Mouse (Mus musculus): ENCODE results near the gene Olfr1411.

The Olfr1411 gene

DNA sequence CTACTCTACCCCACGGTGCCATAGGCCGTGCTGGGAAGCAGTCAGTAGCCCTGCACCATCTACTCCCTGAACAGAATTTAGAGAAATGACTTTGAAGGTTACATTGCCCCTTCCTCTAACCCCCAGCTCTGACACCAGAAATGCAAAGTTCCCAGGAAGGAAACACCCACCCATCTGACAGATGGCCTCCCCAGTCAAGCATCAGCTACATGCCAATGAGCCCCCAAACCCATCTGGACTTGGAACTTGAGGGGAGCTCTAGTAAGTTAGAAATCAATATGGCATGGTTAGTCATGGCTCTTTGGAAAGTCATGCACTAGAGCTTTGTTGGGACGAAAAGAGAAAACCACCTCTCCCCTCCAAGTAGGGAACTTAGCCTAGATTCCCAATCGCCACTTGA, 44.5 kb downstream of the Olfr1411 start:
- no peak for DNase-seq (ENCODE audit: low read depth, low spot score)

GRCm38 (mm10) chr1:92640393-92640792, 46.2 kb downstream of the Olfr1411 start:
- DNase-seq (ENCODE audit: low read depth, low spot score) = no peak

DNA sequence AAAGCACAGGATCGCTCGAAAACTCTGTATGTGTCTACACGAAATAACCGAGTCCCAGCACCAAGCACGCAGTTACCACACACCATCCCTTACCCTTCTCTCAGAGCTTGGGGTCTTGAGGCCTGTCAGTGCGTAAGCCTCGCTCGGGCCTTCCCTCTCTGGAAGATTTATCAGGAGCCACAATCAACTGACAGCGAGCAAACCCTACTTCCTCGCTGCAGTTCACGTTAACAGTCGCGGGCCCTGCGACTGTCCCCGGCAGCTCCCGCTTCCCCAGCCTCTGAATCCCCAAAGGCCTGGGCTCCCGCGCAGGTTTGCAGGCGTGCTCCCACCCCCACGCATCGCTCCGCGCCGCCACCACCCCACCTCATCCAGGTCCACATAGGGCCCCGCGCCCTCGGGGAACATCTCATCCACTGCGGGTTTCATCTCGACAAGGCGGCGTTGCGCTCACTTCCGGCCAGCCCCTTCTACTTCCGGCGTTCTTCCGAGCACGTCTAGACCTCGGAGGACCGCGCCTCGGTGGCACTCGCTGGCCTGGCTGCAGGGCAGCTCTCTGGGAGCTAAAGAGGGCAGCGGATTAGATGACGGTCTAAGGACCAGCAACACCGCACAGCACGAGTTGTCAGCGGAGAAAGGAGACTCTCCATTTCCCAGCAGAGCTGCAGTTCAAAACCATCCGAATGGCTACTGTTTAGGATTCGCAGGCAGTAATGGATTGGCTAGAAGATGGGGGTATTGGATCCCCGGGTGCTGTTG, 47.5 kb downstream of the Olfr1411 start, which contains the start of gene Cops9:
Gene Cops9, minus strand, starts transcription at position 472 of the 759 bp plus-strand sequence.
- peak; percentile 68 for DNase-seq (ENCODE audit: low read depth, low spot score)

- DNase-seq (ENCODE audit: low read depth, low spot score) = no peak
Observed at GRCm38 (mm10) chr1:92643691-92644090, 49.5 kb downstream of the Olfr1411 start.

GRCm38 (mm10) chr1:92644916-92645315, 50.7 kb downstream of the Olfr1411 start:
- DNase-seq (ENCODE audit: low read depth, low spot score) = no peak

GRCm38 (mm10) chr1:92646111-92646510, 51.9 kb downstream of the Olfr1411 start:
- no peak for DNase-seq (ENCODE audit: low read depth, low spot score)

GRCm38 (mm10) chr1:92646601-92647000, 52.4 kb downstream of the Olfr1411 start:
- DNase-seq (ENCODE audit: low read depth, low spot score) = no peak

DNA sequence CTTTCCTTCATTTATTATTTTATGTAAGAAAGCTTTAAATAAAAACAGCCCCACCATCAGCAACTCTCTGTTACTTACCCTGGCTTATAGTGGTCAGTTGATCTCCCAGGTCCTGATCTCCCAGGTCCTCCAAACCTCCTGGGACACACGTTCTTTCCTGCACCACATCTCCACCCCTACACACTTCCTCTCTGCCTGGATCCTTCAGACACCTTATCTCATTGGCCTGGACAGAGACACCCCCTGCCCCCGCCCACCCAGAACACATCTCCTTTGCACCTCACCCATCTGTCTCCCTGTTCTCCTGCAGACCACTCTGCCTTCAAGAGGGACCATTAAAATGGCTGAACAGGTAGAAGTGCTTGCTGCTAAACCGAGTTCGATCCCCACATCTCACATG, 52.8 kb downstream of the Olfr1411 start:
- no peak for DNase-seq (ENCODE audit: low read depth, low spot score)
